ENCODE assay signal across 9 mouse cellular contexts in genomic region chr1:133596298-133597007, GRCm38 (mm10). TPM values are rescaled to one million over a fixed set of nuclear protein-coding genes. Genes with fewer than 3 reads are reported as not detected.
A peak's percentile ranks its signal among the peaks of the same experiment; 100 is the strongest.
DNase-seq lines count a peak whose midpoint lies in the region; ATAC-seq and TF ChIP-seq lines count a peak whose summit lies in the region.
"Had no signal": no experiment of that assay in that cellular context is flagged by ENCODE, and none has a peak within 500 bp of the region (broad histone marks: within the 10 kb centered on the region; RNA-seq: fewer than 3 reads in every experiment).

No protein-coding gene starts in this region.

- H3K4me1 ChIP-seq in intestine, embryonic 15.5 days (replicated peaks): no peaks in the 10 kb centered on the region
- H3K4me1 ChIP-seq in intestine, embryonic 16.5 days (ENCODE audit: control insufficient read depth, insufficient read depth, low read length): no peaks in the 10 kb centered on the region
- H3K4me1 ChIP-seq in forebrain, postnatal 0 days (ENCODE audit: insufficient read depth): no peaks in the 10 kb centered on the region

- 15% methylated on average over 4 of the region's 4 CpGs for WGBS in intestine, embryonic 15.5 days
- WGBS in intestine, embryonic 16.5 days: 16% methylated on average over 4 of the region's 4 CpGs
- WGBS in forebrain, postnatal 0 days: under 1% methylated on average over 4 of the region's 4 CpGs

- H3K27me3 ChIP-seq in intestine, embryonic 15.5 days (replicated peaks): no peaks in the 10 kb centered on the region
- no peaks in the 10 kb centered on the region for H3K27me3 ChIP-seq in intestine, embryonic 16.5 days (replicated peaks; ENCODE audit: control insufficient read depth, insufficient read depth, low read length)
- no peaks in the 10 kb centered on the region for H3K27me3 ChIP-seq in forebrain, postnatal 0 days (ENCODE audit: insufficient read depth, low read length)
- H3K27me3 ChIP-seq: heart, embryonic 13.5 days had no signal

- H3K27ac ChIP-seq in intestine, embryonic 15.5 days: no peak overlapping the region
- no peak overlapping the region for H3K27ac ChIP-seq in intestine, embryonic 16.5 days (ENCODE audit: low read length)
- 0 out of 2 replicates have a peak overlapping the region, but pooled peaks have one; percentile 23 for H3K27ac ChIP-seq in forebrain, postnatal 0 days (ENCODE audit: low read depth, low read length)
- H3K27ac ChIP-seq: heart, embryonic 13.5 days had no signal

- H3K9me3 ChIP-seq in intestine, embryonic 15.5 days: no peaks in the 10 kb centered on the region
- H3K9me3 ChIP-seq in intestine, embryonic 16.5 days (ENCODE audit: control insufficient read depth, low read length): no peaks in the 10 kb centered on the region
- H3K9me3 ChIP-seq in forebrain, postnatal 0 days (ENCODE audit: low read length): no peaks in the 10 kb centered on the region
- H3K9me3 ChIP-seq: heart, embryonic 13.5 days had no signal

- H3K36me3 ChIP-seq in intestine, embryonic 15.5 days: no peaks in the 10 kb centered on the region
- H3K36me3 ChIP-seq in intestine, embryonic 16.5 days (ENCODE audit: control insufficient read depth, insufficient read depth, low read length): no peaks in the 10 kb centered on the region
- H3K36me3 ChIP-seq in forebrain, postnatal 0 days (ENCODE audit: insufficient read depth): peaks cover 1% of the 10 kb centered on the region; the same call in 1 of the 2 replicates

- 0 out of 2 replicates have a peak, but pooled peaks have one; percentile 41 for ATAC-seq in intestine, embryonic 15.5 days
- no peak for ATAC-seq in intestine, embryonic 16.5 days
- ATAC-seq in forebrain, postnatal 0 days: peak; percentile 86
- ATAC-seq in erythroblast, adult 5-6 weeks (replicated peaks; ENCODE audit: low FRiP score, poor library complexity, severe bottlenecking): no peak
- ATAC-seq in megakaryocyte, adult 5-6 weeks (ENCODE audit: poor library complexity, severe bottlenecking): no peak

- H3K9ac ChIP-seq in intestine, embryonic 15.5 days: no peak overlapping the region
- H3K9ac ChIP-seq in intestine, embryonic 16.5 days (ENCODE audit: low read depth, low read length): no peak overlapping the region
- H3K9ac ChIP-seq in forebrain, postnatal 0 days: no peak overlapping the region
- H3K9ac ChIP-seq: heart, embryonic 13.5 days had no signal

- no peak overlapping the region for H3K4me2 ChIP-seq in intestine, embryonic 15.5 days (replicated peaks)
- H3K4me2 ChIP-seq in intestine, embryonic 16.5 days (ENCODE audit: low read depth, low read length): no peak overlapping the region
- no peak overlapping the region for H3K4me2 ChIP-seq in forebrain, postnatal 0 days (ENCODE audit: low read depth)
- H3K4me2 ChIP-seq: heart, embryonic 13.5 days had no signal

- H3K4me3 ChIP-seq in intestine, embryonic 15.5 days (replicated peaks): no peak overlapping the region
- no peak overlapping the region for H3K4me3 ChIP-seq in intestine, embryonic 16.5 days (ENCODE audit: low read length)
- no peak overlapping the region for H3K4me3 ChIP-seq in forebrain, postnatal 0 days (ENCODE audit: low read depth, low read length)
- H3K4me3 ChIP-seq: heart, embryonic 13.5 days had no signal

- TF ChIP-seq CTCF in forebrain, postnatal 0 days (IDR thresholded peaks at IDR 0.05; ENCODE audit: low read depth): peak; percentile 61

- DNase-seq in brain, adult 2 months (ENCODE audit: low read depth, low spot score): peak; percentile 42
- peak; percentile 75 for DNase-seq in forebrain, postnatal 0 days
- peak; percentile 55 for DNase-seq in mesoderm, embryonic 11.5 days (ENCODE audit: low read depth, low spot score)
- no peak for DNase-seq in spleen, postnatal 10 days (ENCODE audit: low spot score in 2 of 2)

RNA-seq across cellular contexts. Expression of gene Snrpe, which starts 13.6 kb away (rescaled TPM):
- polyA plus RNA-seq in intestine, embryonic 15.5 days (2015; fragmentation: Nextera tagmentation; extraction: Ambion mirVana): 625 and 637 TPM in 2 replicates
- 451 and 495 TPM in 2 replicates for polyA plus RNA-seq in intestine, embryonic 16.5 days (2015; fragmentation: Nextera tagmentation; extraction: Ambion mirVana)
- 199 and 291 TPM in 2 replicates for total RNA-seq in forebrain, postnatal 0 days (2014; rRNA removed)
- polyA plus RNA-seq in forebrain, postnatal 0 days (2015; fragmentation: Nextera tagmentation; extraction: Ambion mirVana): 418 and 566 TPM in 2 replicates
- total RNA-seq in erythroblast, adult 5-6 weeks (2015; ENCODE audit: low replicate concordance): 74.4 and 111 TPM in 2 replicates
- 55.4 and 158 TPM in 2 replicates for total RNA-seq in erythroblast, adult 5-6 weeks (2017; ENCODE audit: low replicate concordance)
- 330 and 331 TPM in 2 replicates for total RNA-seq in megakaryocyte, adult 5-6 weeks (2015)
- 228 and 311 TPM in 2 replicates for total RNA-seq in megakaryocyte, adult 5-6 weeks (2017)

Comparison
In these comparisons a context has a peak if more than half of its experiments do, and no peak if none do; other contexts are left out.
1. ATAC-seq: peak in intestine, embryonic 15.5 days (single experiment) and forebrain, postnatal 0 days (single experiment); none in intestine, embryonic 16.5 days (single experiment), erythroblast, adult 5-6 weeks (single experiment) and megakaryocyte, adult 5-6 weeks (single experiment).
2. DNase-seq: peak in brain, adult 2 months (single experiment), forebrain, postnatal 0 days (single experiment) and mesoderm, embryonic 11.5 days (single experiment); none in spleen, postnatal 10 days (0 of 2).